Mouse (Mus musculus) hindbrain, embryonic 15.5 days (tissue): Measurements from ENCODE around the gene Foxj2. TPM values are rescaled to one million over a fixed set of nuclear protein-coding genes. Genes with fewer than 3 reads are reported as not detected.
A peak's percentile ranks its signal among the peaks of the same experiment; 100 is the strongest.

Source experiments
- ATAC-seq: fragments of 200-750 bp; cut with Nextera tagmentation; 2 replicates; pipeline ENCODE4 v1.8.0; 2017; ENCODE audit warnings: low read depth, moderate number of reproducible peaks, moderate TSS enrichment; ENCODE audit not compliant: low FRiP score
- H3K27ac ChIP-seq: fragments of 300-500 bp; sonication (generic); replicated peaks from 2 replicates; pipeline ENCODE4 v1.5.1; 2015; ENCODE audit warnings: mild to moderate bottlenecking, inconsistent platforms
- H3K27me3 ChIP-seq: fragments of 300-500 bp; sonication (generic); 2 replicates; pipeline ENCODE4 v1.6.1; 2015; ENCODE audit warnings: control low read depth, inconsistent platforms
- H3K36me3 ChIP-seq: fragments of 300-500 bp; sonication (generic); 2 replicates; pipeline ENCODE4 v1.6.1; 2015; ENCODE audit warnings: control low read depth, inconsistent platforms
- H3K4me1 ChIP-seq: fragments of 300-500 bp; sonication (generic); replicated peaks from 2 replicates; pipeline ENCODE4 v1.6.1; 2015; ENCODE audit warnings: control low read depth, inconsistent platforms
- H3K4me2 ChIP-seq: fragments of 300-500 bp; sonication (generic); 2 replicates; pipeline ENCODE4 v1.6.1; 2015; ENCODE audit warnings: moderate library complexity, mild to moderate bottlenecking, inconsistent platforms
- H3K4me3 ChIP-seq: fragments of 300-500 bp; sonication (generic); 2 replicates; pipeline ENCODE4 v1.5.1; 2015; ENCODE audit warnings: mild to moderate bottlenecking, inconsistent platforms
- H3K9ac ChIP-seq: fragments of 300-500 bp; sonication (generic); 2 replicates; pipeline ENCODE4 v1.6.1; 2015; ENCODE audit warnings: inconsistent platforms
- H3K9me3 ChIP-seq: fragments of 300-500 bp; sonication (generic); 2 replicates; pipeline ENCODE4 v1.6.1; 2016; ENCODE audit warnings: control low read depth, inconsistent platforms
- WGBS: fragments of 180-500 bp; shearing (Covaris S2); methylation state at CpG from one replicate; pipeline ENCODE4 v1.1.7; 2015; 5-methylcytosine and 5-hydroxymethylcytosine counted together
- polyA plus RNA-seq: library from polyadenylated mRNA; unstranded; fragments of >200 nt; fragmentation: Nextera tagmentation; extraction: Ambion mirVana; gene quantifications from 2 replicates; pipeline ENCODE4 v1.2.1, GENCODE M21; 2015

Foxj2 gene
- 8.2 and 9.0 TPM in 2 replicates for polyA plus RNA-seq

DNA sequence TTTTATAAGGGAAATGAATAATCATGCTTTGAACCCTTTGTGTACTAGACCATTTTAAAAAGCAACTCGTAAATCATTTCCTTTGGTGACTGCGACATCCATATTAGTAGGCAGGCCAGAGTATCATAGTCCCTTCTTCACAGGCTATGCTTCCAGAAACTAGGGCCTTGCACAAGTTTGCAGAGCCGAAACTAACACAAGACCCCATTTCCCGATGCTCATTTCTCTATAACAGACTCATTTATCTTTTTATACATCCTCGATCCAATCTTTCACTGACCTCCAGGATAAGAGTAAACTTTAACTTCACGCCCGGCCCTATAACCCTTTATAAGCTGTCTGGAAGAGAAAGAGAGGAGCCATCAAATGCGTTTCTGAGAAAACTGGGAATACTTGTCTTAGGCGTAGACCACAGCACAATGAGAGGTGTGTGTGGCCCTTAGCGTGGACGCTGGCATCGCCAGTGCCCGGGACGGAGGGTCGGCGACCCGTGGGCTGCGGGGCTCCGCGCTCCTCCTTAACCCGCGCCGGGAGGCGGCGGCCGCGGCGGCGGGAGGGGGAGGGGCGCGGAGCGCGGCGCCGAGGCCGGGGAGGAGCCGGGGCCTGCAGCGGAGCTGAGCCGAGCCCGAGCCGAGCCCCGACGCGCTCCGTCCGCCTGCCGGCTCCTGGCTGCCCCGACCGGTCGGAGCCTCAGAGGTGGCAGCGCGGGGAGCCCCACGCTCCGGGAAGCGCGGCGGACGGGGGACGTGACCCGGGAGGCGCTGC, at the start of gene Foxj2:
TSS of gene Foxj2 (plus strand) at position 609 of the 765 bp plus-strand sequence.
- Histone ChIP-seq H3K9me3 (no peaks in the 10 kb centered on the region), H3K27me3 (no peaks in the 10 kb centered on the region), H3K4me3 (peak within 1 kb of the TSS; percentile 78), H3K4me1 (peaks cover 41% of the 10 kb centered on the region), H3K4me2 (peak within 1 kb of the TSS; percentile 83), H3K36me3 (no peaks in the 10 kb centered on the region), H3K9ac (peak within 1 kb of the TSS; percentile 81), H3K27ac (peak within 1 kb of the TSS; percentile 54; the same call in 1 of the 2 replicates)
- ATAC-seq: peak; percentile 85
- WGBS: 2% methylated on average over 52 of the region's 61 CpGs

DNA sequence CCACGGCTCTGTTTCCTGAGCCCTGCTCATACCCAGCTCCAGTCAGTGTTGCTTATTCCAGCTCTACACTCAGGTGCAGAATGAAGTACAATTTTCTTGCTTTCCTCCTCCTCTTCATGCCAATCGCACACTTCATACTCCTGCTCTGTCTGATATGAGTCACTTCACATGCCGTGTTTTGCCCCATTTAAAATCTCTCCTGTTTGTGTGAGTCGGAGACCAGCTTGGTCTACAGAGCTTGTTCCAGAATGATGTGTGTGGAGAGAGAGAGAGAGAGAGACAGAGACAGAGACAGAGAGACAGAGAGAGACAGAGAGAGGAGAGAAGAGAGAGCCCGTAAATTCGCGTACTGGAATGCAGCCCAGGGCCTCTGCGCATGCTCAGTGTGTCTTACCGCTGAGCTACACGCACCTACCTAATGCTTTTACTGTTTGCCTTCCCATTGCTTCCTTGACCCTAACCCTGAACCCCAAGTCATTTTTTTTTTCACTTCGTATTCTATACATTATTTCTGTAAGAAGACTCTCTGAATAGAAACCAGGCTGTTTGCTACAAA, 48.9 kb upstream of the Foxj2 start:
- peaks cover 22% of the 10 kb centered on the region for H3K4me1 ChIP-seq
- no peak for ATAC-seq
- no peak overlapping the region for H3K4me2 ChIP-seq
- no peak overlapping the region for H3K4me3 ChIP-seq
- H3K9me3 ChIP-seq: no peaks in the 10 kb centered on the region
- no peaks in the 10 kb centered on the region for H3K36me3 ChIP-seq
- H3K27me3 ChIP-seq: no peaks in the 10 kb centered on the region
- H3K9ac ChIP-seq: no peak overlapping the region
- WGBS: 91% methylated on average over 11 of the region's 11 CpGs
- H3K27ac ChIP-seq: no peak overlapping the region

DNA sequence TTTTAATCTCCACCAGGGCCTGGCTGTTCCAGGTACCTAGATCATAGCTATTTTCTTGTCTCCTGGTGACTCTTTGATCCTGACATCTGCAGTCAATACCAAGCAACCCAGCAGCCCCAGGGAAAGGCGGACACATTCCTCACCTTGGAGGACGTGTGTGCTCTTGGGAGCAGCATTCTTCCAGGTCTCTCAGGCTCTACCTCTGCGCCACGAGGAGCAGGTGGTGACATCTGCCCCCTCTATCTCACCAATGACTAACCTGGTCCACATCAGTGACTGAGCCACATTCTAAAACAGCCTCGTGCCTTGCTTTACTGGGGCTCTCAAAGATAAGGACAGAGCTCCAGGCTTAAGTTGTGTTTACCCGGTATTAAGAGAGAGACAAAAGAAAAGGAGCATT, 47.0 kb upstream of the Foxj2 start:
- H3K4me1 ChIP-seq: peaks cover 13% of the 10 kb centered on the region
- H3K36me3 ChIP-seq: no peaks in the 10 kb centered on the region
- no peaks in the 10 kb centered on the region for H3K9me3 ChIP-seq
- no peak overlapping the region for H3K27ac ChIP-seq
- H3K27me3 ChIP-seq: no peaks in the 10 kb centered on the region
- ATAC-seq: no peak
- no peak overlapping the region for H3K9ac ChIP-seq
- no peak overlapping the region for H3K4me3 ChIP-seq
- H3K4me2 ChIP-seq: no peak overlapping the region
- WGBS: 82% methylated on average over 6 of the region's 6 CpGs

DNA sequence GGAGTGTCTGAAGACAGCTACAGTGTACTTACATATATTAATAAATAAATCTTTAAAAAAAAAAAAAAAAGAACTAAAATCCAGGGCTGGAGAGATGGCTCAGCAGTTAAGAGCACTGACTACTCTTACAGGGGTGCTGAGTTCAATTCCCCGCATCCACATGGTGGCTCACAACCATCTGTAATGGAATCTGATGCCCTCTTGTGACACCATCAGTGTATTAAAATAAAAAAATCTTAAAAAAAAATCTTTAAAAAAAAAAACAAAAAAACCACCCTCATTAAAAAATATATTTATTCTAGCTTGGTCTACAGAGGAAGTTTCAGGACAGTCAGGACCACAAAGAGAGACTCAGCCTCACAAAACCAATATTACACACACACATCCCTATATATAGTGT, 45.4 kb upstream of the Foxj2 start:
- no peaks in the 10 kb centered on the region for H3K9me3 ChIP-seq
- no peaks in the 10 kb centered on the region for H3K27me3 ChIP-seq
- WGBS: 97% methylated on average over 1 of the region's 1 CpGs
- no peak overlapping the region for H3K4me3 ChIP-seq
- H3K27ac ChIP-seq: no peak overlapping the region
- peaks cover 13% of the 10 kb centered on the region for H3K4me1 ChIP-seq
- no peak overlapping the region for H3K4me2 ChIP-seq
- ATAC-seq: no peak
- no peaks in the 10 kb centered on the region for H3K36me3 ChIP-seq
- no peak overlapping the region for H3K9ac ChIP-seq

DNA sequence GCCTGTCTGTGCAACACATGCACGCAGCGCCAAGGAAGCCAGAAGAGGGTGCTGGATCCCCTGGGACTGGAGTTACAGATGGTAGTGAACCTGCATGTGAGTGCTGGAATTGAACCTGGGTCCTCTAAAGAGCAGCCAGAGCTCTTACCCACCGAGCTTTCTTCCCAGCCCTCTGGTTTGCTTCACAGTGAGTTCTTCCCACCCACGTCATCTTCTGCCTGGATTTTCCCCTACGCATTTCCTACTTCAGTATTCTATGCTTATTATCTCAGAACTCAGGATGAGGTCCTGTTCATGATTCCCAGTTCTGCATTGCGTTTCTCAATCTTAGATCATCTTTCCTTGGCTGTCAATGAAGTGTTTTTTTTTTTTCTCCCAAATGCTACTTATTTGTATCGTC, 43.7 kb upstream of the Foxj2 start:
- no peak overlapping the region for H3K4me2 ChIP-seq
- no peaks in the 10 kb centered on the region for H3K4me1 ChIP-seq
- WGBS: 86% methylated on average over 7 of the region's 7 CpGs
- H3K27me3 ChIP-seq: no peaks in the 10 kb centered on the region
- H3K36me3 ChIP-seq: no peaks in the 10 kb centered on the region
- H3K27ac ChIP-seq: no peak overlapping the region
- no peak overlapping the region for H3K9ac ChIP-seq
- no peak overlapping the region for H3K4me3 ChIP-seq
- H3K9me3 ChIP-seq: no peaks in the 10 kb centered on the region
- no peak for ATAC-seq

DNA sequence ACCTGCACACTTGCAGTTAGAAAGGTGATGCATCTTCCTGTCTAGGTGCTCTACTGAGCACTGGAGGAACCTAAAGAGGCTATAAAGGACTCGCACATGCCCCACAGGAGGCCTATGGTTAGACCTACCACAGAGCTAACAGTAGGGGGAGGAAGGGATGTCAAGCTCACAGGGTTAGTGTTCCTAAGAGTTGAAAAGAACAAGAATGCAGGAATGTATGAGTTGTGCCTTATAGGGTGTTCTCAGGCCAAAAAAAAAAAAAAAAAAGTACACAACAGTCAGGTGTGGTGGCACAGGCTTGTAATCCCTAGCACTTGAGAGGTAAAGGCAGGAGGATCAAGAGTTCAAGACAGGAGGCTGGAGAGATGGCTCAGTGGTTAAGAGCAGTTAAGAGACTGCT, 39.8 kb upstream of the Foxj2 start:
- Histone ChIP-seq H3K36me3 (no peaks in the 10 kb centered on the region), H3K27me3 (no peaks in the 10 kb centered on the region), H3K9me3 (no peaks in the 10 kb centered on the region), H3K27ac (no peak overlapping the region), H3K4me2 (no peak overlapping the region), H3K4me3 (no peak overlapping the region), H3K9ac (no peak overlapping the region), H3K4me1 (no peaks in the 10 kb centered on the region)
- ATAC-seq: no peak
- WGBS: 46% methylated on average over 1 of the region's 1 CpGs

DNA sequence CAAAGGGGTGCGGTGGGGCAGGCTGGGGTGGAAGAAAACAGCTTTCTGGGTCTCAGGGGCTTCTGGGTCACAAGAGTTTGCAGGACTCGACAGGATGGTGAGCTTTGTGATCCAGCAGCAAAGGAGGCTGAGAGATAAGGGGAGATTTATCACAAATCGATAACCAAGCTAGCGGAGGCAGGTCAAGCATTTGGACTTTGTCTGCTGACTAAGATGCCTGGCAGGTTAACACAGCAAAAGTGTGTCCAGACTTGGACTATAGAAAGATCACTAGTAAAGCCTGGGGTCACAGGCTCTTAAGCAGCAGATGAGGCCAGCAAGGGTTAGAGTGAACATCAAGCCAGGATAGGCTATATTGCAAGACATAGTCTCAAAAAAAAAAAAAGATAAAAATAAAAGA, 38.5 kb upstream of the Foxj2 start:
- WGBS: 74% methylated on average over 4 of the region's 4 CpGs
- no peak overlapping the region for H3K4me3 ChIP-seq

DNA sequence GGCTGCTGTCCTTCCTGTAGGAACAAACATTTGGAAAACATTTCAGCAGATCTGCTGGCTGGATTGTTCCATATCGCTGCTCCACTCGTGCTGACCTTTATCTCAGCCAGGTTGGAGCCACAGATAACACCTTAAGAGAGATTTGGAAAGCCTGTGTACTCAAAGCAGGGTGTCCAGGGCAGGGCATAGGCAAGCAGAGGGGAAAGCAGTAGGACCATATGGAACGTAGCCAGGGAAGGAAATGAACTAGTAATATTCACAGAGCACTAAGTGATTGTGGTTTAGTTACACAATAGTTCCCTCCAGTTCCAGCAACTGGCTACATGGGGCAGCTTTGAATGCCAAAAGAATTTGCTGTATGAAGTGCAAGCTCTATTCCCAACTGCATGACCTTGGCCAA, 37.5 kb upstream of the Foxj2 start:
- H3K27ac ChIP-seq: no peak overlapping the region
- H3K9me3 ChIP-seq: no peaks in the 10 kb centered on the region
- H3K4me3 ChIP-seq: no peak overlapping the region
- no peak for ATAC-seq
- H3K27me3 ChIP-seq: no peaks in the 10 kb centered on the region
- no peaks in the 10 kb centered on the region for H3K4me1 ChIP-seq
- H3K4me2 ChIP-seq: no peak overlapping the region
- no peaks in the 10 kb centered on the region for H3K36me3 ChIP-seq
- 70% methylated on average over 3 of the region's 3 CpGs for WGBS
- H3K9ac ChIP-seq: no peak overlapping the region

More for the DNA sequence above, 38.5 kb upstream of the Foxj2 start:
- Histone ChIP-seq H3K4me1 (no peaks in the 10 kb centered on the region), H3K27ac (no peak overlapping the region), H3K4me2 (no peak overlapping the region), H3K9me3 (no peaks in the 10 kb centered on the region), H3K27me3 (no peaks in the 10 kb centered on the region), H3K36me3 (no peaks in the 10 kb centered on the region), H3K9ac (no peak overlapping the region)
- ATAC-seq: no peak

DNA sequence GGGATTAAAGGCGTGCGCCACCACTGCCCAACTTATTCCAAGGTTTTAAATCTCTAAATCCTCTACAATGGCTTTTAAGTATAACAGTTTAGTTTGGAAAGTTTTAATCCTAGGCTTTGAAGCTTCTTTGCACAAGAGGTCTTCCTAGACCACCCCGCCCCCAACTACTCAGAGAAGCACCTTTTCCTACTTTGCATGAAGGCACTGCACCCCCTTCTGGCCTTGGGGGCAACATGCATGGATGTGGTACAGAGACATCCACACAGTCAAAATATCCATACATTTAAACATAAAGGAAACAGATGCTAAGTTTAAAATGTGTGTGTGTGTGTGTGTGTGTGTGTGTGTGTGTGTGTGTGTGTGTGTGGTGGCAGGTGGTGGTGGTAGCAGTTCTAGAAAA, 34.8 kb upstream of the Foxj2 start:
- Histone ChIP-seq H3K27me3 (no peaks in the 10 kb centered on the region), H3K36me3 (no peaks in the 10 kb centered on the region), H3K9me3 (no peaks in the 10 kb centered on the region), H3K27ac (no peak overlapping the region), H3K4me2 (no peak overlapping the region), H3K4me1 (no peaks in the 10 kb centered on the region), H3K4me3 (no peak overlapping the region), H3K9ac (no peak overlapping the region)
- no peak for ATAC-seq
- WGBS: 99% methylated on average over 3 of the region's 3 CpGs

DNA sequence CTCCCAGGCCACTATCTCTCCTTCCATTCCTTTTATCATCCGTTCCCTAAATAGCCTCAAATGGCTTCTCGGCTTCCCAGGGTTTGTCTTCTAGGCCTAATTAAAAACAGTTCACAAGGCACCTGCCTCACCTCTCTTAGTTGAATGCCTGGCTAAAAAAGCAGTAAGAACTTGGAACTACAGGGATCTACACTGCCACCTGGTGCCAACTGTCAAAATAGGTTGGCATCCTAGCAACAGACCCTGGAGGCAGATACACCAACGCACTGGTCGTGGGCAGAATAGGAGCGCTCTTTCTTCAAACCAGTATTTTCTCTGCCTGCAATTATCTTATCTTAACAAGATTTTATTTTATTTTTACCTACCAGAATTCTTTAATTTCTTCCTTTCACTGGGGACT, 33.4 kb upstream of the Foxj2 start:
- 30% methylated on average over 5 of the region's 5 CpGs for WGBS
- no peak overlapping the region for H3K4me2 ChIP-seq
- H3K27me3 ChIP-seq: no peaks in the 10 kb centered on the region
- no peaks in the 10 kb centered on the region for H3K36me3 ChIP-seq
- no peaks in the 10 kb centered on the region for H3K9me3 ChIP-seq
- H3K9ac ChIP-seq: no peak overlapping the region
- no peak overlapping the region for H3K27ac ChIP-seq
- no peaks in the 10 kb centered on the region for H3K4me1 ChIP-seq
- ATAC-seq: peak; percentile 72
- H3K4me3 ChIP-seq: no peak overlapping the region

DNA sequence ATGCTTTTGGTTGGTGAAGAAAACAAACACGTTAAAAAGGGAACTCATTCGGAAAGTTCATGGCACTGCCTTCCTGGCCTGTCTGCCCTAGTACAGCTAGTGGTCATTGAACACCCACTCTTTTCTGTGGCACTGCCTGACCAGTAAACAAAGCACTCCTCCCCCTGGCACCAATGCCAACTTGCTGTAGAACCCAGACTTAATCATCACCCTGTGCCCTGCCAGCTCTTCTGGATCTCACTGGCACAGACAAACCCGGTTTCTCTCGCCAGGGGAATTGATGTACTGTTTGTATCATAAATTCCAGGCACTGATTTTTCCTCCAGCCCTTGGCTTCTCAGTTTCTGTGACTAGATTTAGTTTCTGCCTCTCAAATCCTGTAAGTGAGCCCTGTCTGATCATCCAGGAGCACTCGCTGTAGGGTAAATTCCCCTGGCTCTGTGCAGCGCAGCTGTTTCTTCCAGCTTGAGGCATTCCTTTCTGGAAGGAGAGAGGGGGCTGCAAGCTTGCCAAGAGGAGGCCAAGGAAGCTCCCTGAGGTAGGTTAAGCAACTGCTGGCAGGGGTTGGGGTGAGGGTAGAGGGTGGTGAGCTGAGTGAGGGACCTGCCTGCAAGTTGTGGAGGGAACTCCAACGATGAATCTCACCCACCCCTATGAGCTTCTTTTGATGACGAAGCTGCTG, 24.3 kb upstream of the Foxj2 start:
- Histone ChIP-seq H3K4me1 (no peaks in the 10 kb centered on the region), H3K9ac (no peak overlapping the region), H3K36me3 (no peaks in the 10 kb centered on the region), H3K4me2 (no peak overlapping the region), H3K27ac (no peak overlapping the region), H3K27me3 (no peaks in the 10 kb centered on the region), H3K4me3 (no peak overlapping the region), H3K9me3 (no peaks in the 10 kb centered on the region)
- WGBS: 71% methylated on average over 8 of the region's 8 CpGs
- ATAC-seq: no peak

DNA sequence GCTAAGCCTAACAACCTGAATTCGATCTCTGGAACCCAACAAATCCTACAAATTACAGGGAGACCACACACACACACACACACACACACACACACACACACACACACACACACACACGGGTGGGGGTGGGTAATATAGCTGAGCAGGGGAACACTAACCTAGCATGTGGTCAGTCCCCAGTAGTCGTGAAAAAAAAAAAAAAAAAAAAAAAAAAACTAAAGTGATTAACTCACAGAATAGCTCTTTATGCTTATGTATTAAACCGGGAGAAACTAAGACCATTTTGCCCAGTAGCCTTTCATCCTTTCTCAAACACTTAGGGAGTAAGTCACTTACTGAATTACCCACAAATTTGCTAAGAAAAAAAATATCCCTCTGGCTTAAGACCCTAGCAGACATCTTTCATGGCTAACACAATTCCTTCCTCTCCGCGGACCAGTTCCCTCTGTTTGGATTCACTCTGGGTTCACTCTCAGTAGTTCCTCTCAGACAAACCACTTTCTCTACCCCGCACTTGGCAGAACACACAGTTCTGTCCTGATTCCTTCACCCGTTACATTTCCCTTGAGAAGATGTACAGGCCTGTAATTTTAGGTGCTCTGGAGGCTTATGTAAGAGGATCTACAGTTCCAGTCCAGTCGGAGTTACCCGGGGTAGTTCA, 18.9 kb upstream of the Foxj2 start:
- WGBS: 43% methylated on average over 10 of the region's 10 CpGs
- Histone ChIP-seq H3K4me2 (peak overlapping the region; percentile 92), H3K9ac (peak overlapping the region; percentile 81), H3K36me3 (no peaks in the 10 kb centered on the region), H3K27ac (peak overlapping the region; percentile 84), H3K4me1 (peaks cover 11% of the 10 kb centered on the region), H3K27me3 (peaks cover 12% of the 10 kb centered on the region), H3K9me3 (no peaks in the 10 kb centered on the region), H3K4me3 (peak overlapping the region; percentile 71)
- no peak; the same call in 1 of the 2 replicates for ATAC-seq
